Mouse (Mus musculus) spleen, postnatal 0 days (tissue): ENCODE results near the gene Gnpda2. TPM values are rescaled to one million over a fixed set of nuclear protein-coding genes. Genes with fewer than 3 reads are reported as not detected.

ENCODE experiments used
- polyA plus RNA-seq: library from polyadenylated mRNA; unstranded; fragments of >200 nt; fragmentation: Nextera tagmentation; extraction: Ambion mirVana; gene quantifications from 2 replicates; pipeline ENCODE4 v1.2.1, GENCODE M21; 2015

Gene Gnpda2
- 27.7 and 34.3 TPM in 2 replicates for polyA plus RNA-seq

GRCm38 (mm10) chr5:69591640-69592461, at the start of gene Gnpda2:
Gene Gnpda2, minus strand, starts transcription at chr5:69592340.

DNA sequence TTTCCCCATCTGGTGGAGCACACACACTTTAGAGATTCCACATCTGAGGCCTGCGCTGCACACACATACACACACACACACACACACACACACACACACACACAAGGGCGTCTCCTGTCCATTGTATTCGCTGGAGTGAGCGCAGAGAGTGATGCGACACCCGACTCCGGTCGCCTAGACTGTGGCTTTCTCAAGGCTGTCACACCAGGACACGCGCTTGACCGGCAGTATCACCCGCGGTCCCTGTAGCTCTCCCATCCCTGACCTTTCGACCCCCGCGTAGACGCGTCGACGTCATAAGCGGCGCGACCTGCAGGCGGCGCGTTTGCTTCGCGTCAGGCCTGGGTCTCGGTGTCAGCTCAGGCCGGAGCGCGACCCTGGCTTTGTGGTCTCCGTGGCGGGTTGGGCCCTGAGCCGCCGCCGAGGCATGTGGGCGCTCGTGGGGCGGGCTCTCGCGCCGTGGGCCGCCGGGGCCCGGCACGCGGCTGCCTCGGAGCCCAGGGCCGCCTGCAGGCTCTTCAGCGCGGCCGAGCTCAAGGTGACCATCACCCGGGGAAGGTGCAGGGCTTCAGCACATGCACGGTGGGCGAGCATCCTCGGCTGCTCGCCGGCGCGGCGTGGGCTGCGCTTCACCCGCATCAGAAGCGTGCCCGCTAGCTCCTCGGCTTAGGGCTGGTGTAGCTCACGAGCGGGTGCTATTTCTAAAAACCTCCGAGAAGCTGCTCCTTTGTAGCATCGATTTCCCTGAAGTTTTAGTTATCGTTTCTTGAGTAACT, 35.3 kb downstream of the Gnpda2 start, which contains the start of gene Guf1:
Gene Guf1 (plus strand): TSS at position 296 of the 776 bp plus-strand sequence.

DNA sequence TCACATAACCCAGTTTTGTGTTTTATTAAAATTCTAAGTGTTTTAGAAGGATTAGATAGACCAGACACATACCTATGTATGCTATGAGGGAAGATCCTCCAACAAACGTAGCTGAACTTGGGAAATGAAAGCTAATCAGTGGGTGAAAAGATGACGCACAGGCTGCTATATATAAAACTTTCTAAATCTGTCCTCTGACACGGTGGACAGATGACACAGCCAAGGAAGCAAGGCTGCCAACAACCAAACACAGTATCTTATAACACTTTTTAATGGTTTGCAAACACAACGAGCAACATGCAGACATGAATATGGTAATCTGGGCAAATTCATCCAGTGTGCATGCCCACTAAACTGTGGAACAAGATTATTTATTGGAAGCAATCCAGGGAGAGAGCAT, 49.7 kb downstream of the Gnpda2 start, which contains the start of gene Yipf7:
Gene Yipf7 (minus strand): TSS at position 160 of the 400 bp plus-strand sequence.

Other genes starting within 250 kb of the Gnpda2 start
- gene Yipf7, start 49.7 kb downstream of the Gnpda2 start, polyA plus RNA-seq = 0.11 TPM in 1 of 2 replicates, not detected in the other
- 19.4 and 21.3 TPM in 2 replicates for gene Guf1, start 35.4 kb downstream of the Gnpda2 start, polyA plus RNA-seq